Mouse (Mus musculus) cerebellum, postnatal 25 days (tissue): ENCODE data around the gene Treml2.

ENCODE experiments used
- DNase-seq, 2 experiments: peaks; one replicate each; pipeline ENCODE4 v3.0.0; 2021; ENCODE audit warnings: mixed read lengths in 2 of 2

Treml2 gene

DNA sequence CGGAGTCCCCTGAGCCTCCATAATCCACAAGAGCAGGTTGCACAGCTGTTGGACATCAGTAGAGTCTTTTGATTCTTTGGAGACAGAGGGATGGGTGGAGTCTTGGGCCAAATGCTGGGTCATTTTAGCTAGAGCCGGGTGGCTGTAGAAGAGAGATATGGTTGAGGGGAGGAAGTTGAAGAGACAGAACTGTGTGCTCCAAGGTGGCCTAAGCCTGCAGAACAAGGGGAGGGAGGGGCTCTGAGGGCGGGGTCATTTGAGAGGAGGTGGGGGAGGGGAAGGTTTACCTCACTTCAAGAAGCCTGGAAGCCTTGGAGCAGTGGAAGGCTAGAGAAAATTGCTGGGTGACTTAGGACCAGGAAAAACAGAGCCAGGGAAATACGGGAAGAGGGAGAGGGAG, at the start of gene Treml2:
Treml2 (plus strand) TSS at position 296 of the 400 bp plus-strand sequence.
- DNase-seq, result no peak

DNA sequence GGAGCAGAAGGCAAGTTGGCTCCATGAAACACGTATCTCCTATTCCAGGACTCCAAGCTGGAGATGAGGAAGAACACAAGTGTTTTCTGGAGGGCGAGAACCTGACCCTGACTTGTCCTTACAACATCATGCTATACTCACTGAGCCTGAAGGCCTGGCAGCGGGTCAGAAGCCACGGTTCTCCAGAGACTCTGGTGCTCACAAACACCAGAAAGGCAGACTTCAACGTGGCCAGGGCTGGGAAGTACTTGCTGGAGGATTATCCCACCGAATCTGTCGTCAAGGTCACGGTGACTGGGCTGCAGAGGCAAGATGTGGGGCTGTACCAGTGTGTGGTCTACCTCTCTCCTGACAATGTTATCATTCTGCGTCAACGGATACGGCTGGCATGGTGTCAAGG, 49.8 kb upstream of the Treml2 start:
- no peak for DNase-seq

DNA sequence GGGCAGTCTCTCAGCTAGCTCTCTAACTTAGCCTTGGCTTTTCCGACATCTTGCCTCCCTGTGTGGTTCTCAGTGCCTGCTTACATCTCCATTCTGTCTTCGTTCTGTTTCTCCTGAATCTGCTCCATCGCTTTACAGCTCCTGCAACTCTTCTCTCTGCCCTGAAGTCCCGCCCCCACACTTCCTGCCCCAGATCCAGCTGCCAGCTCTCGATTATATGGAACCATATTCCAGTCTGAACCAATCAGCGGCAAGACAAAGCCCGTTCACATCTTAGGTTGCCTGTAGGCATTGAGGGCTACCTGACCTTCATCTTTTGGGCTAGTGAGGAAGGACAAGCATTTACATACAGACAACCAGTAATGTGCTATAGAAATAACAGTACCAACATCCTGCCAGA, 48.7 kb upstream of the Treml2 start:
- no peak for DNase-seq

DNA sequence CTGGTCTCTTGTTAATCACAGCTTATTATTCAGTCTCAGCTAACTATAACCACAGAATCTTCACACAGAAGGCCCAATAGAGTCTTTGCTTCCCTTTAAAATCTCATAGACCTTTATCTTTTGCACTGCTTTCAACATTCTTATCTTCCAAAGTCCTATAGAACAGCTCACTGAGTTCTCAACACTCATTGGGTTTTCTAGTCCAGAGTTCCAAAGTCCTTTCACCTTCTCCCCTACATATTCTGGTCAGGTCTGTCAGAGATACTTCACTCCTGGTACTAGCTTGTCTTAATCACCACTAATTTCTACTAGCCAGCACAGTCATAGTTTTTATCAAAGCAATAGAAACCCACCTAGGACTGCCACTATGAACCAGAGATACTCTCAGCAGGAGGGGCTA, 42.7 kb upstream of the Treml2 start:
- DNase-seq, result no peak

DNA sequence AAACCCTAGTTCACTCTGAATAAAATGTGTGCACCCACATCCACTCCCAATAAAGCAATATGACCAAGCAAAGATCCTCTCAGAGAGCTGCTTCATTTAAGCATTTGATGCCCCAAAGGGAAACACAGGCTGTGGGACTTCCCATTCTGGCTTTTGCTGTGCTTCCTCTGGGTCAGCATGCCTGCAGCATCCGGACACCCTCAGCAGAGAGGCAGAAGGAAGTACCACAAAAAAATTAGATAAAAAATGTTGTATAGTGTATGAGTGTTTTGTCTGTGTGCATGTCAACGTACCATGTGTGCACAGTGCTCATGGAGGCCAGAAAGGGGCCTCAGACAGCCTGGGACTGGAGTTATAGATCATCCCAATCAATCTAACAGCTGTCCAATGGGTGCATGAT, 37.4 kb upstream of the Treml2 start:
- DNase-seq, result no peak

DNA sequence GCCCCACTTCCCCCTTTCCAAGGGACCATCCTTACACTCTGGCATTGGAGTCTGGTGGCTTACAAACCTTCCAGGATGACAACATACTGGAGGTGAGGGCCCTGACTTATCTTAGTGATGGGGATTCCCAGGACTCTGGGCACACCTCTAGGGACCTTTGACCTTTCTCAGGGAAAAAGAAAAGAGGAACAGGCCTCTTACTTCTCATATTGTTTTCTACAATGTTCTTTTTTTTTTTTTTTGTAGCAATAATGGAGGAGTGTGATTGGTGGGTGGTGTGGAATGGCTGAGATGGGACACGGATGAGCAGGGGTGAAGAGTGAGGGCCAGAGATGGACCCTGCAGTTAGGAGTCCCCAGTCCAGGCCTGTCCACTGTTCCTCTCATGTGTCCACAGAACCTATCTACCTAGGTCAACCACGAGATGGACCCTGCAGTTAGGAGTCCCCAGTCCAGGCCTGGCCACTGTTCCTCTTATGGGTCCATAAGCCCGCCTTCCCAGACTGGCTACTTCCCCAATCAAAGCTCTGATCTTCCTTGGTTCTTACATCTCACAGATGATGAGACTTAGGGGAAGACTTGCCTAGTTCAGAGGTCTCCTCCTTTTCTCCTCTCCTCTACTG, 35.4 kb upstream of the Treml2 start, which contains the start of gene Treml4:
Treml4 (plus strand) TSS at position 555 of the 622 bp plus-strand sequence.
- no peak for DNase-seq

DNA sequence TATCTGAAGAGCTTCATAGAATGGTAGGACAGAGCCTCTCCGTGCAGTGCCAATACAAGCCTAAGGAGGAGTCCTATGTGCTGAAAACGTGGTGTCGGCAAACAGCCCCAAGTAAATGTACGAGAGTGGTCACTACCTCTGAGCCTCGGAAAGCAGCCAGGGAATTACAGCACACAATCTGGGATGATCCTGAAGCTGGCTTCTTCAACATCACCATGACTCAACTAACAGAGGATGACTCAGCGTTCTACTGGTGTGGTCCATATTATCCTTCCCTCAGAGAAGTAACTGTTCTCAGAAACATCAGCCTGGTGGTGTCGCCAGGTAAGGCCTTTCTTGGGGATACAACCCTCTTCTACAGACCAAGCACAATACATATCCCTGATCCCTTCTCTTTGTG, 34.6 kb upstream of the Treml2 start:
- no peak for DNase-seq

DNA sequence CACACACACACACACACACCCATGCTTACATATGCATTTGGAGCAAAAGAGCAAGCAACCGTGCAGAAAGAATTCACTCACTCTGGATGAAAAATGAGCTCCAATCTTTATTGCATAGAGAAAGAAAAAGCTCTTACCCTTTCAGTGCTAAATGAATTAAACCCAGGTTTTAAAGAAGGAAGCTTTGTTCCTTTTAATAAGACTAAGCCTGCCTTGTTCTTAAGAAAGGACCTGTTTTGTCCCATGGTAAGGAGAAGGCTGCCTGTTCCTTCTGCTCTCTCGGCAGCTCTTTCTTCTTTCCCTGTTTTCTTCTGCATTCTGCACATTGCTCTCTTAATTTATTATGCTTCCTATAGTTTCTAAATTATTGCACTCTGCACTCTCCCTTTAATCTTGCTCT, 33.2 kb upstream of the Treml2 start:
- DNase-seq, result no peak

DNA sequence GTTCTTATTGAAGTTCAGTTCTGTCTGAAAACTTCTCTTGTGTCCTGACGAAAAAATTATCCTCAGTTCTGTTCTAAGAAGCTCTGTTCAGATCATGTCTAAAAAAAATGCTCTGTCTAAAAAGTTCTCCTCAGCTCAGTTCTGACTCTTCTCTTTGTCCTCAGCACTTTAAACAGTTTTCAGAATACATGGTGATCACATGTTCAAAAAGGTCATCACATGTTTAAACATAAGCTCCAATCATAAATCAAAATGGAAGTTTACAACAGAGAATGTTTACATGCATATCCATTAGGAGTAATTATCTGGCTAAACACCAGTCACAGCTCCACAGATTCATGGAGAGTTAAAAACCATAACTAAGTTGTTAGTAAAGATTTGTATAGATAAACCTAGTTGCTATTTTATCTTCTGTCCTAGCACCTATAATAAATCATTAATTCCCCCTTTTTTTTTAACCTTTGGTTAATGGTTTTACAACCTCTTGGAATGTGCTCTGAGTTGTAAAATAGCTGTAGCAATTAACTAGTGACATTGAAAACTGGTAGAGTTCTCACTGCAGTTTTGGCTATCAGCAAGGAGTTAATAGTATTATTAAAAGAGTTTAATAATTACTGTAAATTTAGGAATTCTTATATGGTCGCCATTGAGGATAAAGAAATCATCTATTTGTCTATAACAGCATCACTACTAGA, 32.5 kb upstream of the Treml2 start:
- DNase-seq, result no peak

DNA sequence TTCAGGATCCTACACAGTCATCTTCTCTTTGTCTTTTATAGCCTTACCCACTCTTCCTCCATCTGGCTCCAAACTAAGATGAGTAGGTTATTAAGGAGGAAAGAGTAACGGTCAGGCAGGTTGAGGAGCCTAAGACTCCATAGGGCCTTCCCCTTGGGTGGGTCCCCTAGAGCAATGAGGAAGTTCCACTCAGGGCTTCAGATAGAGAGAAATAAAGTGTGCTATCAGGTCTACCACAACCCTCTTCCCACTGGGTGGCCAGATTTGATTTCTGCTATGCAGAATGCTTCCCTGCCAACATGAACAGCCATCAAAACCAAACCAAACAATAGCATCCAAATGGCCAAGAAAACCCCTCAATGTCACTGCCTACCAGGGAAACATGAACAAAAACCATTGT, 31.7 kb upstream of the Treml2 start:
- no peak for DNase-seq

DNA sequence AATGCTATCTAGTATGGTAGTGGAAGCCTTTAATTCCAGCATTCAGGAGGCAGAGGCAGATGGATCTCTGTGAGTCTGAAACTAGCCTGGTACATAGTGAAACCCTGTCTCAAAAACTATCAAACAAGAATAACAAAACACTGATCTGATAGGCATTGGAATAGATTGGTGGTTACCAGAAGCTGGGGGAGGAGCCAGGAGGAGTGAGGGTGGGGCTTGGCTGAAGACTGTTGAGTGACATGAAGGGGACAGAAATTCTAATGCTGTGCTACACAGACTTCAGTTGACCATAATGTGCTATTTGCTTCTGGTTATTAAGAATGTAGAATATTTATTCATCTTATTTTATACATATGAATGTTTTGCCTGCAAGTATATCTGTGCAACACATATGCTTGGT, 31.0 kb upstream of the Treml2 start:
- DNase-seq, result no peak

DNA sequence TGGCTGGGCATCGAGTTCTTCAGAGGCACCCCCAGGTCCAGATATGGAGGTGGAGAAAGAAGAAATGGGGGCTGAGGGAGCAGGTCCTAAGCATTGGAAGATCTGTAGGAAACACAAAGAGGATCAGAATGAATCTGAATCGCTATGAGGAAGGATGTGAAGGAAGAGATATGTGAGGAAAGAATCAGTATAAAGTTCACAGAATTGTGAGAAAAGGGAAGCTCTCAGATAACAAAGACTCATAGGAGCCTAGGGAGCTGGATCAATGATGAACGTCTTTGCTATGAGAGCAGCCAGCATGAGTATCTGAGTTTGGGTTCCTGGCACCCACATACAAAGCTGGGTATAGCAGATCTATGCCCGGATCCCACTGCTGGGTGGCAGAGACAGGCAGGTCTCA, 29.5 kb upstream of the Treml2 start:
- no peak for DNase-seq

DNA sequence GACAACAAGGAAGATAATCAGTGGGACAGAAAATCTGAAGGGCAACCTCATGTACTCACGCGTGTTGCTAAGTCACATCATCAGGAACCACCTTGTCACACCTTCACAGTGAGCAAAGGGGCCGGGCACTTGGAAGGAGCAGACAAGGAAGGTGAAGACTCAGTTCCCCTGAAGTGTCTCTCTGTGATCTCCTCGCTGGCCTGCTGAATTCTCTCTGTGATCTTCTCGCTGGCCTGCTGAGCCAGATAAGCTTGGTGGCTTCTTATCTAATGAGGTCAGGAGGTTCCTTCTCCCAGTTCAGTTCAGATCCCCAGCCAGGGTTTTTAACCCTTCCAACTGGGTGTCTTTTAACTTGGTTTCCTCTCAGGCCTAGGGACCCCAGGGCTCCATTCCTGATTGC, 27.1 kb upstream of the Treml2 start:
- no peak for DNase-seq

DNA sequence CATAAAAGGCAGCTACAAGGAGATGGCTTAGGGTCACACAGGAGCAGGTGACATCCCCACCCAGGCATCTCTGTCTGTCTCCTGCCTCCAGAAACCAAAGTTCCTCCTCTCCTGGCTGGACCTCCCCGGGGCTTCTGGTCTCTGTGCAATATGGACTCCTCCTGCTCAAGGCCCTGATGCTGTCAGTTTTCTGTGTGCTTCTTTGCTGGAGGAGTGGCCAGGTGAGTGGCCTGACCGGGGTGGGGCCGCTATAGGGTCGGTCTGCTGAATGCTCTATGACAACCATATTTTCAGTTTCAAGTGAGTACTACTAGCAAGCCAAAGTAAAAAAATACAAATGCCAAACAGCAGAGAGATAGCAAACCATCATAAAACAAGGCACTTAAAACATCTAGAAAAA, 26.7 kb upstream of the Treml2 start:
- no peak for DNase-seq

DNA sequence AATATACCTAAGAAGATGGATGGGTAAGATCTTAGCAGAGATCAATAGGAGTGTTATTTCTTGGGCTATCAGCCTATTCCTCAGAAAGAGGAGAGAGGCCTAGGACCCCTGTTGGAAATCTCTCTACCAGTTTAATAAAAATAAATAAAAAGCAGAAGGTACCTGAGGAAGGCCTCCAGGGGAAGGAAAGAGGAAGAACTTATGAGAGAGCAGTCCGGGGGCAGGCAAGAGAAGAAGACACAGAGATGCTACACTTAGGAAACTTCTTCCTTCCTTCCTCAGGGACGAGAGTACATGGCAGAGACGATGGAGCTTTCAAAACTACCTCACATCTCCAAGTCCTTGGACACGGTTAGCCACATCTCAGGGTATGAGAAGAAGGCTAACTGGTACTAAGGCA, 25.2 kb upstream of the Treml2 start:
- no peak for DNase-seq

DNA sequence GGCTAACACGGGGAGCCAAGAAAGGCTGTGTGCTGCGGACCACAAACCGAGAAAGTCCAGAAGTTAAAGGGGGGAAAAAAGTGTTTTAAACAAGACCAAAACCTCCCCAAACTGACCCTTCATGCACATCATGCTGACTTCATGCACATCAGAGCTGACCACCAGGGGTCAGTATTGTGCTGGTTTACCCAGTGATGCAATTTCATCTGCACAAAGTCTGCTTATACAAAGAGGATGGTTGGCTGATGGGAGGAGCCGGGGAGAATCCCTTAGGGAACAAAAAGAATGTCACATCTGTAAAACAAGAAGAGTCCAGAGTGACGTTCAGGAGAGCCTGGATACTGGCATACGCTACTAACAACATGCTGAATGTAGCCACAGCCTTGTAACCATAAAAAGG, 24.4 kb upstream of the Treml2 start:
- DNase-seq, result peak; percentile 68 to 85

DNA sequence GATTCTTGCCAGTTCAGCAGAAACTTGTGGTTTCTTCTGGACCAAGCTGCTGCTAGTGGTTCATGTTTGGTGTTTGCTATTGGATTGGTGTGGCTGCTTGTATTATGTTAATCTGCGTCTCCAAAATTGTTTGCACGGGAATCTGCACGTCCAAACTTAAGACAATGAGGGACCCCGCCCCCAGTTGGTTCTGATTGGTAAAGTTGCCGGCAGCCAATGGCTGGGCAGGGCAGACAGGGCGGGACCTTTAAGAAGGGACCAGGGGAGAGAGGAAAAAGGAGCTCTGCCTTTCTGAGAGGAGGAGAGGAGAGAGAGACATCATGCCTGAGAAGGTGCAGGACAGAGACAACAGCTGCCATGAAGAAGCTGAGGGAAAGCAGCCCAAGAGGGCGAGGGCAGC, 23.6 kb upstream of the Treml2 start:
- DNase-seq, result no peak

DNA sequence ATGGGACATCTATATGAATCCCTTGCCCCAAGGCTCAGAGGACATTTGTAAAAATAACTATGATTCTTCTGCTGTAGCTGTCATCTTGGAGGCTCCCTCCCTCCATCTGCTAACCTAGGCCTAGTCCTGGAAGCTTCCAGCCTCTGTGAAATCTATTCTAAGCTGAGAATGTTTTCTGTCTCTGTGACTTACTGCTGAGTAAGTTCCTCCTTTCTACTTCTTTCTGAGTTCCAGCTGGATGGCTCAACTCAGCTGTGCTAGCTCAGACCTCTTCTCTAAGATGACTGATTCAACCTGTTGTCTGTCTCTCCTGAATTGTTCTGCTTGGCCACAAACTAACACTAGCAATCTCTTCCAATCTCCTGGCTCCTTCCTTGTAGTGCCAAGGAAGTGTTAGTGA, 20.9 kb upstream of the Treml2 start:
- no peak for DNase-seq

DNA sequence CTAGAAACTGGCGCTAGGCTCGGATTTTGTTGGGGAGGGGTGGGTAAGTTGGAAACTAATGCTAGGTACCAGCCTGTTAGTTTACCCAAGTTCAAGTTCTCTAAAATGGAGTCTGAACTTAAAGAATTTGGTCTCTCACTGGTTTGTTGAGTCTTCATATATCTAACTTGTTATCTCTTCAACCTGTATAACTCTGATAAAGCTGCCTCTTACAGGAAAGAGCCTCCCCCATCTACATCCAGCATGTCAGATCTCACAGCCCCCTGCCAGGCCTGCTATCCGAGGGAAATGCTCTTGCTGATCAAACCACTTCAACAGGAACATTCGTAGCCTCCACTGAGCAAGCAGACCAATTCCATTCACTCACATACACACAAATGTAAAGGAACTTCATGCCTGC, 20.3 kb upstream of the Treml2 start:
- DNase-seq, result no peak

DNA sequence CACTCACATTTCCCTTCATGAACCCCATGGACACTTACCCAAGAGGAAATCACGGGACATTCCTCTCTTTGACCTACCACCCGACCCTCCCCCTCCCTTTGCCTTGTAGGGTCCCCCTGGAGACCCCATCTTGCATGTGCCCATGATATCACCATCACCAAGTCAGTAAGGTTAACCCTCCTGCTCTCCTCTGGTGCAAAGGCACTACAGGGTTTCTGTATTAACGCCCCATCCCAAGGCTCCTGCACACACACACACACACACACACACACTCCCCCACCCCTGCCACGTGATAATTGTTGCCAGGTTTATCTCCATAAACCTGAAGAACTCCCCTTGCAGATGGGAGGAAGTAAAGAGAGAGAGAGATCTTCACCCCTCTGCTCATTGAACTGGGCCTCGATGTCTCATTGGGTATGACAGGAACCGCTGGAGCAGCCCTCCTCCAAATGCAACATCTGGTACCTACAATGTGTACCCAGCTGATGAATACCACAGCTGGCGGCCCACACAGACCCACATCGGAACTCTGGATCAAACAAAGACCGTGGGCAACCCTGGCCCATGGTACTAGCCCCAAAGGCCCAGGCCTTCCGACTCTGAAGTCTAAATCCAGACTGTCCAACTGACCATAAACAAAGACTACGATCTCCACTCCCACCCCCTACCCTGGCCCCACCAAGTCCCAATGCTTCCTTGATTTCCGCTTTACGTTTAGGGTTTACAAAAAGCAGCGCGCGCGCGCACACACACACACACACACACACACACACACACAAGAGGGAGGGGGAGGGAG, 18.2 kb upstream of the Treml2 start:
- no peak for DNase-seq

DNA sequence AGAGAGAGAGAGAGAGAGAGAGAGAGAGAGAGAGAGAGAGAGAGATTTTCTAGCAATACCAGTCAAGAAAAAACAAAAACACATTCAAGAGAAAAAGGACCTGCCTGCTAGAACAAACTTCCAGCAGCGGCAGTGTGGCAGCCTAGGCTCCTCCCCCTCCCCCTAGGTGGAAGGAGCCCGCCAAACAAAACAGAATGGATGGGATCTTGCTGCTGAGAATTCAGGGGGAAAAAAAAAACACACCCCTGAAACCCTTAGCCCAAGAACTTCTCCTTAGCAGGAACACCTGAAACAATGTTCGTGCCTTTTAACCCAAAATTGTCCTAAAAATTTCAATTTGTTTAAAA, 17.6 kb upstream of the Treml2 start:
- no peak for DNase-seq

DNA sequence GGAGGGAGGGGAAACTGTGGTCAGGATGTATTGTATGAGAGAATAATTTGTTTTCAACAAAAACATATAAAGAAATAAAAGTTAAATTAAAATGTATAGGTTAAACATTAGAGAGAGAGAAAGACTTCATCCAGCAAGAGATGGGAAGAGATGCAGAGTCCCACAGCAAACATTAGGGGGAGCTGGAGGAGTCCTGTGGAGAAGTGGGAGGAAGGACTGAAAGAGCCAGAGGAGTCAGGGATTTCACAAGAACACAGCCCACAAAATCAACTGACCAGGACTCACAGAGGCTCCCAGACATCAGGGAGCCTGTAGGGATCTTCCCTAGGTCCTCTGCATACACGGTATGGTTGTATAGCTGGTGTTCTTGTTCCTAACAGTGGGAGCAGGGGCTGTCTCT, 12.5 kb upstream of the Treml2 start:
- no peak for DNase-seq

DNA sequence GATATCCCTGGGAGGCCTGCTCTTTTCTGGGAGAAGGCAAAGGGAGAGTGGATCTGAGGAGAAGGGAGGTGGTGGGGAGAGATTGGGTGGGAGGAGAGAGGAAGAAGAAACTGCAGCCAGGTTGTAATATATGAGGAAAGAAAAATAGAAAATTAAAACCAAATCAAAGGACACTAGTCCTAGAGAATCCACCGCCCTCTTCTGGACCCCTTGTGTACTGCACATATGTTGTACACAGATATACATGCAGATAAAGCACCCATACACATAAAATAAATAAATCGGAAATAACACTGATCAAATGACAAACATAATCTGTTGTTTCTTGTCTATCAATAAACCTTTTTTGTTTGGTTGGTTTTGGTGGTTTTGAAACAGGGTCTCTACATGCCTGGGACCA, 12.0 kb upstream of the Treml2 start:
- no peak for DNase-seq

DNA sequence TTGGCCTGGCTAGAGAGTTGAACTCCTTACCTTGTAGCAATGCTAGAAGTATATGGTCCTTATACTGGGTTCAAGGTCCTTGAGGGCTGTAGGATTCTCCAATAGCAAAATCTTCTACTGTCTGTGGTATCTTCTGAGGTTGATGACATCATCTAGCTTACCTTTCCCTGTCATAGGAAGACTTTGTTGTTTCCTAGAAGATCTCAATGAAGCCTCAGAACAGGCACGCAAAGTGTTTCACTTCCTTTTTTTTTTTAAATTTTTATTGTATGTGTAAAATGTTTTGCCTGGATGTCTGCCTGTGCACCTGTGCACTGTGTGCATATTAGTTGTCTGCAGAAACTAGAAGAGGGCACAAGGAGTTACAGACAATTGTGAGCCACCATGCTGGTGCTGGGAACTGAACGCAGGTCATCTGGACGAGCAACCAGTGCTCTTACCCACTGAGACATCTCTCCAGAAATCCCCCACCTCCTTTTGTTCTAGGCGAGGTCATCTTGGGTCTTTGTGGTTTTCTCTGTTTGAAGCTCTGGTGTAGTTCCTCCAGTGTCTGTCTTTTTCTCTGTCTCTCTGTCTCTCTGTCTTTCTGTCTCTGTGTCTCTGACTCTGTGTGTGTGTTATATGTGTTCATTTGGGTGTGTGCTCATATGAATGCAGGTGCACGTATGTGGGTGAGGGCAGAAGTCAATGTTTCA, 5.7 kb upstream of the Treml2 start:
- DNase-seq, result no peak
